Mouse (Mus musculus) lung, embryonic 16.5 days (tissue): ENCODE results near the gene Tdp2. TPM values are rescaled to one million over a fixed set of nuclear protein-coding genes. Genes with fewer than 3 reads are reported as not detected.

ENCODE experiments used
- ATAC-seq: fragments of 200-750 bp; cut with Nextera tagmentation; 2 replicates; pipeline ENCODE4 v1.8.0; 2017; ENCODE audit warnings: low read depth, mild to moderate bottlenecking, moderate library complexity
- H3K27ac ChIP-seq: fragments of 300-500 bp; sonication (generic); 2 replicates; pipeline ENCODE4 v1.5.1; 2014; ENCODE audit warnings: mild to moderate bottlenecking, control low read depth, low read length
- H3K27me3 ChIP-seq: fragments of 300-500 bp; sonication (generic); 2 replicates; pipeline ENCODE4 v1.6.1; 2014; ENCODE audit warnings: low read depth, low read length, mixed read lengths; ENCODE audit not compliant: control insufficient read depth, insufficient read depth
- H3K36me3 ChIP-seq: fragments of 300-500 bp; sonication (generic); 2 replicates; pipeline ENCODE4 v1.6.1; 2014; ENCODE audit warnings: low read length; ENCODE audit not compliant: control insufficient read depth, insufficient read depth
- H3K4me1 ChIP-seq: fragments of 300-500 bp; sonication (generic); replicated peaks from 2 replicates; pipeline ENCODE4 v1.6.1; 2014; ENCODE audit warnings: low read length, mixed read lengths; ENCODE audit not compliant: control insufficient read depth, insufficient read depth
- H3K4me2 ChIP-seq: fragments of 300-500 bp; sonication (generic); 2 replicates; pipeline ENCODE4 v1.6.1; 2014; ENCODE audit warnings: low read depth, low read length, control low read depth
- H3K4me3 ChIP-seq: fragments of 300-500 bp; sonication (generic); 2 replicates; pipeline ENCODE4 v1.5.1; 2014; ENCODE audit warnings: mild to moderate bottlenecking, low read length, control low read depth
- H3K9ac ChIP-seq: fragments of 300-500 bp; sonication (generic); 2 replicates; pipeline ENCODE4 v1.6.1; 2014; ENCODE audit warnings: low read length, control low read depth
- H3K9me3 ChIP-seq: fragments of 300-500 bp; sonication (generic); 2 replicates; pipeline ENCODE4 v1.6.1; 2016; ENCODE audit warnings: low read length; ENCODE audit not compliant: control insufficient read depth
- WGBS: fragments of 180-500 bp; shearing (Covaris S2); extraction: QIAGEN DNeasy Blood & Tissue Kit; methylation state at CpG from one replicate; pipeline ENCODE4 v1.1.7; 2014; 5-methylcytosine and 5-hydroxymethylcytosine counted together
- polyA plus RNA-seq: library from polyadenylated mRNA; unstranded; fragments of >200 nt; fragmentation: Nextera tagmentation; extraction: Ambion mirVana; gene quantifications from 2 replicates; pipeline ENCODE4 v1.2.1, GENCODE M21; 2015

Tdp2 gene
- polyA plus RNA-seq, 1 experiment from 2014 or later = 52.7 TPM

DNA sequence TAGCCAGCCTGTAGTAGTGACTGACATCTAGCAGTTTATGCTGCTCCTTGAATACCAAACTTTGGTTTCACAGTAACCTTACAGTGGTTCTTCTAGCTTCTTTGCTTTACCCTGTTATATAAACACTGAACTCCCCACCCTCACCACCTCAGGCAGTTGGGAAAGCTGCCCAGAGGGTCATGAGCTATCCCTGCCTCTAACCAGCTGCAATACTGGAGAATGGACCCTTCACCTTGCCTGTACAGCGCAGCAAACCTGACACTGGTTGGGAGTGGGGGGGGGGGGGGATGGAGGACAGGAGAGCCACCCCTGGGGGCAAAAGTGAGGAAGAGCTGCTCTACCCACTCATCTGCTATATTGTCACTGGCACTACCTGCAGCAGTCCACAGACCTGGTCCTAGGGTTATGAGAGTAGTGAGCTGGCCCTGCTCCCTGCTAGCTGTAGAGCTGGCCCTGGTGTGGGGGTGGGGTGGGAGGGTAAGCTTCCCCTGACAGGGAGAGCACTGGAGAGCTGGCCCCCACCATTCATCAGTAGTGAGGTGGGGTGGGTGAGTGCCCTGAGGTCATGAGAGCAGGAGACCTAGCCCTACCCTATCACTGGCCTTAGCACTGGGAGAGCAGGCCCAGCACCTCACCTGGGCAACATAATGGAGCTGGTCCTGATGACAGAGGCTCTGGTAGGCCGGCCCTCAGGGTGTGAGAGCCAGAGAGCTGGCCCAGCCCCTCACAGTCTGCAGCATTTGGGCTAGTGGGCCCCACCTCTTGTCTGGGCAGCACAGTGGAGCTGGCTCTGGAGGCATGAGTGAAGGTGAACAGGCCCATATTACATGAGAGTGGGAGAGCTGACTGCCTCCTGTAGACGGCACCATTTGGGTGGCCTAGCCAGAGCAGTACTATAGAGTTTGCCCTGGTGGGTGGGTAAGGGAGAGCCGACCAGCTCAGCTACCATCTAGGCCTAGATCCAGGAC lies 15.1 kb upstream of the Tdp2 start:
- peaks cover 19% of the 10 kb centered on the region for H3K36me3 ChIP-seq
- 57% methylated on average over 4 of the region's 4 CpGs for WGBS
- no peak overlapping the region for H3K9ac ChIP-seq
- H3K27ac ChIP-seq = no peak overlapping the region
- no peak overlapping the region for H3K4me2 ChIP-seq
- H3K4me3 ChIP-seq = no peak overlapping the region
- no peaks in the 10 kb centered on the region for H3K4me1 ChIP-seq
- ATAC-seq = peak; percentile 71
- no peaks in the 10 kb centered on the region for H3K27me3 ChIP-seq
- H3K9me3 ChIP-seq = no peaks in the 10 kb centered on the region

DNA sequence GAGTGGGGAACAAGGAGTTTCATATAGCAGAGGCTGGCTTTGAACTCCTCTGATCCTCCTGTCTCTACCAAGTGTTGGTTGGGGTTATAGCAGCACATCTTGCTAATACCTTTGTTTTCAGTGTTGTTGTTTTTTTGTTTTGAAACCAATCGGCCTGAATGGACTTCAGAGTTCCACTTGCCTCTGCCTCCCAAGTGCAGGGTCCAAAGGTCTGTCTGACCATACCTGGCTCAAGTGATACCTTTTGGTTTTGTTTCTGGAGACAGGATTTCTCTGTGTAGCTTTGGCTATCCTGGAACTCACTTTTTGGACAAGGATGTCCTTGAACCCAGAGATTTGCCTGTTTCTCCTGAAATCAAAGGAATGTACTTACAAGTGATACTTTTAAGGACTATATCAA lies 11.5 kb upstream of the Tdp2 start:
- Histone ChIP-seq H3K36me3 (peaks cover 5% of the 10 kb centered on the region; the same call in 1 of the 2 replicates), H3K4me3 (no peak overlapping the region), H3K27me3 (no peaks in the 10 kb centered on the region), H3K27ac (no peak overlapping the region), H3K9ac (no peak overlapping the region), H3K9me3 (no peaks in the 10 kb centered on the region), H3K4me1 (no peaks in the 10 kb centered on the region), H3K4me2 (no peak overlapping the region)
- ATAC-seq = no peak
- WGBS = 71% methylated on average over 1 of the region's 1 CpGs

DNA sequence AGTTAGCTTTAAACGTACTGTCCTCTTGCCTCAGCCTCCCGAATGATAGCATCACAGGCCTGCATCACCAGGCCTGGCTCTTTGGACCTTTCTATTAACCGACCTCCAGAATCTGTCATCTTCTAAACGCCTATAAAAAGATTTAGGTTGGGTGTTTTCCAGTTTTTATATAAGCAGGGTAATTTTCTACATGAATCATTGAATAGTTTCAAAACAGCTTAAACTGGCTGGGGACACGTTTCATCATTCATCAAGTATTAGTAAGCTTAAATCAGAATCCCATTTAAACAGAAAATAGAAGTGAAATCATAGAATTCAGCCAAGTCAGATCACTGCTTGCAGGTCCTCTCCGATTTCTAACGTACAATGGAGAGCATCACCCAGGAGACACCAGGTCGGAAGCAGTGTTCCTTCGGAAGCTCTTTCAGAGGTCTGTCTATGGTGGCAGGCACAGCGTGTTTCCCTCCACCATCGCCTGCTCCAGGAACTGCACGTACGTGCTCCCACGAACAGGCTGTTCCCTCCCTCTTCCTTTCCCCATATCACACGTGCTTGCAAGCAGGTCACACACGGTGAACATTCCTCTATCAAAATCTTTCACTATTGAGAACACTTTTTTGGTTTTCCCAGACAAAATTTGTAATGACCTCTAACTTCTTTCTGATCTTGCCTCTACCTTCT lies 8.7 kb upstream of the Tdp2 start:
- Histone ChIP-seq H3K9ac (no peak overlapping the region), H3K4me3 (no peak overlapping the region), H3K27me3 (no peaks in the 10 kb centered on the region), H3K9me3 (no peaks in the 10 kb centered on the region), H3K4me2 (no peak overlapping the region), H3K36me3 (peaks cover 5% of the 10 kb centered on the region; the same call in 1 of the 2 replicates), H3K27ac (no peak overlapping the region), H3K4me1 (no peaks in the 10 kb centered on the region)
- WGBS = 80% methylated on average over 16 of the region's 16 CpGs
- no peak for ATAC-seq

DNA sequence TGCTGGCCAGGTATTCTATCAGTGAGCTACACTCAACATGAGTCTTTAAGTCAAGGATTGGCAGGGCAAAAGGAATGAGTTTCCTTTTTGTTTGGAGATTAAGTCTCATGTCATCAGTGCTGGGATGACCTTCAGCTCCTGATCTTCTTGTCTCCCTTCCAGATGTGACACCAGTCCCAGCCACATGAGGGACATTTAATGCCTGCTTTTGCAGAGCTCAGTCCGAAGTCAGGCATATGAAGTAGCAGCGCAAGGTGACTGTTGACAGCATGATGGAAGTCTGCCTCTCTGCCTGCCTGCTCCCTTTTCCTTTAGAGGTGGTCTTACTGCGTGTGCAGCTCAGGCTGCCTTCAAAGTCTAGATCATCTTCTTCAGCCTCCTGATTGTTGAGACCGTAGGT lies 6.8 kb upstream of the Tdp2 start:
- H3K27ac ChIP-seq = no peak overlapping the region
- no peak overlapping the region for H3K4me3 ChIP-seq
- peaks cover 2% of the 10 kb centered on the region; the same call in 1 of the 2 replicates for H3K36me3 ChIP-seq
- no peaks in the 10 kb centered on the region for H3K9me3 ChIP-seq
- no peak for ATAC-seq
- no peak overlapping the region for H3K9ac ChIP-seq
- no peak overlapping the region for H3K4me2 ChIP-seq
- no peaks in the 10 kb centered on the region for H3K27me3 ChIP-seq
- 89% methylated on average over 4 of the region's 4 CpGs for WGBS
- no peaks in the 10 kb centered on the region for H3K4me1 ChIP-seq

DNA sequence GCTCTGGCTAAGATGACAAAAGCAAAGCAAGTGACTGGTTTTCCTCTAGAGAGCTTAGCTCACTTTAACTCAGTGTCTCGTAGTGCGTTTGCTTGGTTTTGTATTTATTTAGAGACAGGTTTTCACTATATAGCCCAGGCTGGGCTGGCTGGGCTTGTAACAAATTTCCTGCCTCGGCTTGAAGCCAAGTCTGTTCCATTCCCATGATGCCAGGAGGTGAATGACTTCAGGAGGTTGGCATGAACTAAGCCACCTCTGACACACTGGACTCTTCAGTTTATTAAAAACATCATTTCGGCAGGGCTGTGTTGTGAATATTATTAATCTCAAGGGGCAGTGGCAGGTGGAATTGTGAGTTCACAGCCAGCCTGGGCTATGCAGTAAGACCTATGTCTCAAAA lies 5.9 kb upstream of the Tdp2 start:
- Histone ChIP-seq H3K36me3 (no peaks in the 10 kb centered on the region), H3K9me3 (no peaks in the 10 kb centered on the region), H3K9ac (no peak overlapping the region), H3K4me1 (no peaks in the 10 kb centered on the region), H3K4me3 (no peak overlapping the region), H3K27me3 (no peaks in the 10 kb centered on the region), H3K27ac (no peak overlapping the region), H3K4me2 (no peak overlapping the region)
- no peak for ATAC-seq
- 65% methylated on average over 4 of the region's 4 CpGs for WGBS

DNA sequence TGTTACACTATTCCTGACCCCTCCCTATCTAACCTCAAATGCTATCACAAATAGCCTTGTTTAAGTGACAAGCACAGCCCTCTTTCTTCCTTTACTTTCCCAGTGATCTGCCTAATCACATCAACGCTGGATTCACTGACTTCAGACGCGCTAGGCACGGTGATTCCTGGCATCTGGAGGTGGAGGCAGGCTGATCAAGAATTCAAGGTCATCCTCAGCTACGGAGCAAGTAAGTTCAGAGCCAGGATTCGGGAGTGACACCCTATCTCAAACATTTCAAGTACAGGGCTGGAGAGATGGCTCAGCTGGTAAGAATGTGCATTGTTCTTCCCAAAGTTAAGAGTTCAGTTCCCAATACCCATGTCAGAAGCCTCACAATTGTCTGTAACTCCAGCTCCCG lies 5.4 kb upstream of the Tdp2 start:
- H3K4me3 ChIP-seq = no peak overlapping the region
- WGBS = 68% methylated on average over 7 of the region's 7 CpGs
- H3K27me3 ChIP-seq = no peaks in the 10 kb centered on the region
- no peak overlapping the region for H3K4me2 ChIP-seq
- H3K27ac ChIP-seq = no peak overlapping the region
- H3K9me3 ChIP-seq = no peaks in the 10 kb centered on the region
- no peaks in the 10 kb centered on the region for H3K36me3 ChIP-seq
- no peak for ATAC-seq
- no peaks in the 10 kb centered on the region for H3K4me1 ChIP-seq
- no peak overlapping the region for H3K9ac ChIP-seq

DNA sequence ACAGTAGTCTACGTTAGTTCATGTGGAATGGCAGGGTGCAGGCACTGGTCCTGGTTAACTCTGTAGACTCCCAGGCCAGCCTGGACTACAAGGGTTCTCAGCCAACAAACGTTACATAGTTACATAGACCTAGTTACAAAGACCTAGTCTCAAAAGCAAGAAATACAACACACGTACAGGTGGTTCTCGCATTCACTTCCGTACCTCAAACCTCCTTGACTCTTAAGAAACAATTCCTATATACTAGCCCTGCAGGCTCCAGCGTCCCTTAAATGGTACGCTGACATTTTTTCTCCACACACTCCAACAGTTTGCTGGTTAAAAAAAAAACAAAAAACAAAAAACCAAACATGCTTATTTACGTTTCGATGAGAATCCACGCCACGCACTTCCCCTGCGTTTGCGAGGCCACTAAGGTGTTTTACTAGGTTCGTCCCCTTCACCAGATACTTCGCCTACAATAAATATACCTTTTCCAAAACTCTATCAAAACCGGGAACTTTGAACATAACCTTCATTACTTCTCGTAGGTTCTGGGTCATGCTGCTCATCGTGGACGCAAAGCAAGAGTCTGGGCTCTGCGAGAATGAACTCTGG lies 625 bp upstream of the Tdp2 start:
- H3K9me3 ChIP-seq = no peaks in the 10 kb centered on the region
- WGBS = 2% methylated on average over 20 of the region's 20 CpGs
- no peak for ATAC-seq

DNA sequence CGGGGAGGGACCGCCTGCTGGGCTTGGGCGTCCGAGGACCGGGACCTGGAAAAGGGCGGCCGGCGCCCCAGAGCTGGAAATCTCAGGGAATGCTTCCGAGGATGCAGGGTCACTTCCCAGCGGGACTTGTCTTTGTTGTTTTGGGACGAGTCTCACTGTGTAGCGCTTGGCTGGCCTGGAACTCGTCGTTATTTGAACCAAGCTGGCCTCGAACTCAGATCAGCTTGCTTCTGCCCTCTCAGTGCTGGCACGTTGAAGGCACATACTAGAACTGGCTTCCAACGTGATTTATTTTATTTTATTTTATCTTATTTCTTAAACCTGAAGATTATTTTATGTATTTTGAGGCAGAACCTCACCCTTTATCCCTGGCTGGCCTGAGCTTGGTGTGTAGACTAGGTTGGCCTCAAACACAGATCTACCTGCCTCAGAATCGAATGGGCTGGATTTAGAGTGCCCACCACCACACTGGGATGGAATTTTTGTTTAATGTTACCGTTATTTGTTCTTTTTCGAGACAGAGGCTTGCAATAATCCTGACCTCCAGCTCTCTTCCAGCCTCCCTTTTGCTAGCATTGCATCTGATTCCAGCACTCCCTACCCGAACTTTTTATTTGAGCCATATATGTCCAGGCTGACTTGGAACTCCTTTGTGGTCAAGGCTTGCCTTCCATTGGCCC lies 792 bp downstream of the Tdp2 start:
- H3K4me2 ChIP-seq = peak overlapping the region; percentile 89
- no peaks in the 10 kb centered on the region for H3K9me3 ChIP-seq
- H3K4me3 ChIP-seq = peak overlapping the region; percentile 81
- H3K27me3 ChIP-seq = no peaks in the 10 kb centered on the region
- WGBS = 2% methylated on average over 21 of the region's 21 CpGs
- ATAC-seq = no peak
- H3K36me3 ChIP-seq = peaks cover under 1% of the 10 kb centered on the region; the same call in 1 of the 2 replicates
- peaks cover 18% of the 10 kb centered on the region for H3K4me1 ChIP-seq
- peak overlapping the region; percentile 95 for H3K27ac ChIP-seq
- H3K9ac ChIP-seq = peak overlapping the region; percentile 88

More for the DNA sequence above, 625 bp upstream of the Tdp2 start:
- Histone ChIP-seq H3K27ac (peak overlapping the region; percentile 86), H3K4me2 (peak overlapping the region; percentile 88), H3K9ac (peak overlapping the region; percentile 87), H3K36me3 (no peaks in the 10 kb centered on the region), H3K27me3 (no peaks in the 10 kb centered on the region), H3K4me1 (peaks cover 18% of the 10 kb centered on the region), H3K4me3 (peak overlapping the region; percentile 81)
